Mouse (Mus musculus) megakaryocyte progenitor cell, adult 5-6 weeks (primary cell): ENCODE measurements at regions not wholly inside any gene's neighbourhood (a gene's known extent, or its start where the extent isn't known, plus 50 kb on each side); places are given as distances from the start of the nearest gene placed in this dataset.

Experiments used
- ATAC-seq: replicated peaks from 2 replicates; pipeline ENCODE4 v1.8.0; 2016; ENCODE audit warnings: mild to moderate bottlenecking, moderate TSS enrichment, inconsistent platforms; ENCODE audit not compliant: poor library complexity

DNA sequence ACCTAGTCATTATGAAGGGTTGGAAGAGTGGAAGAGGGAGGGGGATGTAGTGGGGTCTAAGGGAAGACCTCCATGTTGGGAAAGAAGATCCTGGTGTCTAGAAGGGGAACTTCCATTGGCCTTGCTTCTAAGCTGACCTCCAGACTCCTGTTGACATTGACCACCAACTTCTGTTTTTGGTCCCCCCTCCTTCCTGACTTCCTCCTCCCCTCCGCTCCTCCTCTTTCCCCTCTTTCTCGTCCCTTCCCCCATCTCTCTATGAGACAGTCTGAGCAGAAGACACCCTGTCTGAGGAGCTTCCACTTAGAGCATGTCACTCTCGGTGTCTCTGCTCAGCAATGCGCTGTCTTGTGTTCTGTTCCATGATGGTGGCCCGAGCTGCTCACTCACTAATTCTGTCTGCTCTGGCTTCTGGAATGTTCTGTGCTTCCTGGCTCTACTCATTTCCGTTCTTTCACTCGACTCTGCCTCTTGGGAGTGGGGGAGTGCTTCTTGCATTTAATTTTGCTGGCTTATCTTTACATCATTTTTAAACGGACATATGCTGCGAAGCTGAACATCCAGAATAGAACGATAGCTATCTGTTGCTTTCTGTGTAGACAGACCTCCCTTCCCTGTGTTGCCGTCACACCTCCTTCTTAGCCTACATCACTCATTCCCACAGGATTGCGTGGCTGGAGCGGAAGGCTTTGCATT, 148.7 kb downstream of the Tpra1 start:
- ATAC-seq, result peak; percentile 82

DNA sequence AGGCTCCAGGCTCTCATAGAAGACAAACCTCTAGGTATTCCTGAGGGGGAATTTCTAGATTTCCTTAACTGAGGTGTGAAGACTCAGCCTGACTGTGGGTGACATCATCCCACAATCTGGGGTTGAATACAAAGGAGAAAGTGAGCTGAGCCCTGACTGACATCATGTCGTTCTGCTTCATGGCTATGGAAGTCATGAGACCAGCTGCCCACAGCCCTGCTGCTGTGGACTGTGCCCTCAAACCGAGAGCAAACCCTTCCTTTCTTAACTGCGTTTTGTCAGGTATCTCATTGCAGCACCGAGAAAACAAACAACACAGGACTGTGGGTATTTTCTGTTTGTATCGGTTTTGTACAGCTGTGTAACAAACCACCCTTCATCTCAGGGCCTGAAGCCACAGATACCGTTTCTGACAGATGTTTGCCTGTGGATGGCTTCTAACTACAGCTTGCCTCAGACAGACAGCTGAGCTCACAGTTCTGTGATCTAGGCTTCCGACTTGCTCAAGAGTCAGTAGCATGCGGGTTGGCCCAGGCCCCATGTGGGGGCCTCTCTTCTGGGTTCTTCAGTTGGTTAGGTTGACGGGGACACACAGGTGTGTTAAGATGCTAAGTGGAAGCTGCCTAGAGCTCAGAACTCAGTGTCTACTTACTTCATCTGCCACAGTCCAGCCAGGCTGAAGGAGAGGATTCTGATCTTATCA, 150.9 kb downstream of the Tpra1 start:
- ATAC-seq, result no peak

GRCm38 (mm10) chr6:89054060-89054459, 152.0 kb downstream of the Tpra1 start:
- no peak for ATAC-seq

GRCm38 (mm10) chr6:89059431-89059975, 157.5 kb downstream of the Tpra1 start:
- no peak for ATAC-seq

- ATAC-seq, result no peak
These were observed 163.0 kb downstream of the Tpra1 start for GRCm38 (mm10) chr6:89064977-89065580.

GRCm38 (mm10) chr6:89066588-89066987, 164.5 kb downstream of the Tpra1 start:
- no peak for ATAC-seq

DNA sequence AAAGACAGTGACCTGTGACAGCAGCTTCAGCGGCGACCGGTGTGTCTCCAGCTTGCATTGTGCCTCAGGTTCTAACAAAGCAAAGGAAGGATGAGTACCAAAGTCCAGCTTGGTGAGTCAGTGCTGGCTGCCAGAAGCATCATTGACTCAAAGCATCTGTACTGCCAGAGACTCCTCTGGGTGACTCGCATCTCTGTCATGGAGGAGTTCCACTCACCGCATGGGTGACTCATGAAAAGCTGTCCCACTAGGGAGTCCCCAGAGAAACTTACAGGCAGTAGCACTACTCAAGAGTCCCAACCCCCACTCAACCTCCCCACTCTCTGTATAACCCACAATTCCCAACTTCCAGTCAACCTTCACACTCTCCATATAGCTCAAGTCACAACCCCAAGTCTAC, 166.2 kb downstream of the Tpra1 start:
- ATAC-seq, result no peak

DNA sequence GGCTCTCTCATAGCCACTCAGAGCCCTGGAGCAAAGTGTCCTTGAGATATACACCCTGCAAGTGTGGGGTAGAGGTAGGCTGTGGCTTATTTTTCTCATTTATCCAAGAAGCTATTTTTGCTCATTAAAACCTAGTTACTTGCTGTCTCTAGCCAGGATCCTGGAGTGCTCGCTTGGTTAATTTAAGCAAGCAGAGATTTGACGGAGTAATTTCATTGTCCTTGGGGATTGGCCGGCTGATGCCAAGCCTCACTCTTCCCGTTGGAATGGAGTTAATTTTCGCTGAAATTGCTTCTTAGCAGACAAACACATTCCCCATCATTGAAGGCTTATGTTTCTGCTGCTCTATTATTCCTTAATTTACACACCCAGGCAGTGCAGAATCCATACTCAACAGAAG, 167.1 kb downstream of the Tpra1 start:
- ATAC-seq, result no peak

GRCm38 (mm10) chr6:89070011-89070410, 168.0 kb downstream of the Tpra1 start:
- ATAC-seq, result peak; percentile 60; the same call in 1 of the 2 replicates

DNA sequence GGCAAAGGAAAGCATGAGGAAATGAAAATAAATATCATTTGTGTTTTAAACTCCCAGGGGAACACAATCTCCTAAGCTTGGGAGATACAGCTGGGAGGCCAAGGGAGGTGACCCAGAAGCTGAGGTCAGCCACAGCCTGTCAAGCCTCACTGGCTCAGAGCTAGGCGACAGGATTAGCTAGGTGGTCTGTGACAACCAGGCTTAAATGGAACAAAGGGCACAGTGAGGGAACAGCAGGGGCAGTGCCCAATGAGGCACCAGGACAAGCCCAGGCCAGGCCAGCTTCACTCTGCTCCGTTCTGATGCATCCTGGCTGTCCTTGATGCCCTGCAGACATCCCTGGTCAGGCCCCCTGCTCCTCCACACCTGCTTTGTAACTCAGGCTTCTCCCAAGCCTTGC, 169.7 kb downstream of the Tpra1 start:
- ATAC-seq, result no peak

DNA sequence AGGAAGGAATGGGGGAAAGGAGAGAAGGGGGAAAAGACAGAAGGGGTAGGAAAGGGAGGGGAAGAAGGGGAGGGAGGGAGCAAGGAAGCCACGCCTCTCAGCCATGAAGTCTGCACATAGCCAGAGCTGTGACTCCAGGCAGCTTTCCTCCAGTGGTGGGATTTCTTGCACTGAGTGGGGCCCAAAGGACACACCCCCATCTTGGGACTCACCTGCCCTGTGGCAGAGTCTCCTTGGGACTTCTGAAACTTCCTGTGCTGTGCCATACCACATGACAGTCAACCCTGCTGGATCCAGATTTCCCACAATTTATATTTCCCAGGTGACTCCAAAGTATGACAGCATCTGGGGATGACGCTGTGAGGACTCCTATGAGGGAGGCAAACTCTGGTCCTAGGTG, 170.5 kb downstream of the Tpra1 start:
- ATAC-seq, result no peak

- ATAC-seq, result no peak
These were observed 179.7 kb downstream of the Tpra1 start for GRCm38 (mm10) chr6:89081624-89082300.

GRCm38 (mm10) chr6:89084437-89084836, 182.4 kb downstream of the Tpra1 start:
- ATAC-seq, result no peak

GRCm38 (mm10) chr6:89085151-89085550, 183.1 kb downstream of the Tpra1 start:
- ATAC-seq, result no peak

DNA sequence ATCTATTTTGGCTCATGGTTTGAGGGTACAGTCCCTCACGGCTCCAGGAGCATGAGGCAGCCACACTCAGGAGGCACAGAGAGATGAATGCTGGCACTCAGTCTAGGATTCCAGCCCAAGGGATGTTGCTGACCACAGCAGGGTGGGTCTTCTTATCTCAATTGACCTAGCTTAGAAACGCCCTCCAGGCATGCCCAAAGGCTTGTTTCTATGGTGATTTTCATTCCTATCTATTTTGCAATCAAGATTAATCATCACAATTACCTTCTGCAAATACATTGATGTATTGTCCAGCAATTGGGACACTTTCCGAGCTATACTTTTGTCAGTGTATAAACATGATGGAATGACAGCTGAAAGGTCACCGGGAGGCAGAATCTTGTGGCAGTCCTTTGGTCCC, 185.6 kb downstream of the Tpra1 start:
- ATAC-seq, result no peak

DNA sequence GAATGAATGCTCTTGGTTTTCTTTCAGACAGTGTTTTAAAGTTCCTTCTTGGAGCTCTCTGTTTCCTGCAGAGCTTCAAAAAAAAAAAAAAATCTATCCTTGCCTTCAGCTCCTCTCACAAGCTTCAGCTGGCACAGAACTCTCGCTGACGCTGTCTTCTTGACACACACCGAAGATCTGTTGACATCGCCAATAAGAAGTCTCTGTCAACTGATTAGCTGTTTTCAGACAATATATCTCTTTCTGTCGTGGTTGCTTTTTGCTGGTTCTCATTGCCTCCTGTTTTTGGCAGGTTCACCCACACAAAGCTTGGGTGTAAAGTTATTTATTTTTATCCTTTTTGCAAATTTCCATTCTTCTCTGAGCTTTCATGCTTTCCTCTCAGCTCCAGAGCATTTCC, 188.0 kb downstream of the Tpra1 start:
- ATAC-seq, result no peak

DNA sequence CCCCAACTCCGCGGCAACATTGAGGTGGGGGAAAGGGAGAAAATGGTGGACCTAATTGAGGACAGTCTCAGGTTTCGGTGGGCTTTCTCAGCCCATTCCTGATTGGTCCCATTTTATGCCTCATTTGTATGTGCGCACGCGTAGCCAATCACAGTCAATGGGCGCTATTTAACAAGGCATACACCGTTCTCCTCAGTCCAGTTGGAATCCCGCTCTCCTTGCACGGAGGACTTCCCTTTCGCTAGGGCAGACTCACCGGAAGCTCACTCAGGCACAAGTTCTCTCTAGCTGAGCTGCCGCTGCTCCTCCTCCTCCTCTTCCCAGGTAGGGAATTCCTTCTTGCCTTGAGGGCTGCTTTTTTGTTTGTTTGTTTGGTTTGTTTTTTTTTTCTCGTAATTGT, 193.9 kb downstream of the Tpra1 start:
- no peak for ATAC-seq

DNA sequence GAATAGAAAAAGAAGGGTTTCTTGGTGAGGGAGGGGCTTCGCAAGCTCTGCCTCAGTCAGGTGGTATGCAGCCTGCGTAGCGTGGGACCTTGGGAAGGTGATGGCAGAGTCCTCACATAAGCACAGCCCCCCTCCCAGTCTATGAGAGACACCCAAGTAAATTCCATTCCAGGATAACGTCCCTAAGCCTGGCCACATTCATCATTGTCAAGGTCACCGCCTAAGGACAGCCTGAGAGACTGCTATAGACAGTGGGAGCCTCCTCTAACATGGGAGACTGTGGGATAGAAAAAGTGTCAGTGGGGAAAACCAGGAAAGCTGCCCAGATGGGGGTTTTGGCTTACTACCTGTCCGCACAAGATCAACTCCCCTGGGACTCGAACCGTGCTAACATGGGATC, 195.5 kb downstream of the Tpra1 start:
- ATAC-seq, result no peak

- ATAC-seq, result no peak
These were observed 217.2 kb downstream of the Tpra1 start for GRCm38 (mm10) chr6:89119241-89119640.

DNA sequence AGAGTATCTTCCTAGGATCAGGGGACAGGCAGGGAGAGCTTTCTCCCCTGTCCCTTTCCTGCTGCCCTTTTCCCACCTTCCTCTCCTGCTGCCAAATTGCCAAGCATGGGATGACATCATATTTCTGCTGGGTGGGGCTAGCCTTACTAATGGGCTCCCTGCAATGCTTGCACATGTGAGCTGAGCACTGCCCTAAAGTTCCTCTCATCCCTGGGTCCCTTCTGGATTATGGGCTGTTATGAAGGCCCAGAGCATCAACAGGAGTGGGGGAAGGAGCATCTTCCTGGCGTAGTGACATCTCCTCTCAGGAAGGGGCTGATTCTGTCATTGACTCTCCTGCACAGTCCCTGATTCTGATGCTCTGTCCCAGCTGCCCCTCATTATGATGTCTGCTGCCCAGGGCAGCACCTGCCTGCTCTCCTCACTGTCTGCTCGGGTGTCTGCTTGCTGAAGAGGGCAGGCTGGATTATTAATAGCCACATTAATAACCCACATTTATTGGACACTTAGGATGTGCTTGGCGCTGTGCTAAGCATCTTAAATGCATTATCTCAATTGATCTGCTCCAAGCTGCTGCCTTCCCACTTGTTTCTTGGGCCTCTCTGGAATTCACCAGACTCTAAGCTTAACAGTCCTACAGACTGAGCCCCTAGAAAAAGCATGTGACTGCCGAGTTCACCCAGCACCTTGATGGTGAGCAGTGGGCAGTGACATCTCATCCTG, 219.1 kb downstream of the Tpra1 start:
- ATAC-seq, result no peak

DNA sequence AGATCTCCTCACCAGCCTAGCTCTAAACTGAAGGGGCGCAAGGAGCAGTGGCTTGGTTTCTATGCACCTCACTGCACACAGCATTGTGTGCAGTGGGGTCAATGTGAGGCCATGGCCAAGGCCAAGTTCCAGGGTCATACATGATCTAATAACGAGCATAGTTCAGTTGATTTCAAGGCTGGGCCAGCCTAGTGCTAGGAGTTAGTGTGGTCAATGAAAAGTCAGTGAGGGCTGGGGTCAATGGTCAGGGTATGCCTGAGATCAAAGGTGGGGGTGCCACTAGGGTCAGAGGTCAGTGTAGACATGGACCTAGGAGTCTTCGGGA, 219.7 kb downstream of the Tpra1 start:
- no peak for ATAC-seq
